Mouse (Mus musculus) cerebellum, postnatal 36 days (tissue): ENCODE results near the gene Gm49378.

ENCODE experiments used
- DNase-seq, 2 experiments: peaks; one replicate each; pipeline ENCODE4 v3.0.0; 2021 to 2022; ENCODE audit warnings: mixed read lengths in 2 of 2

Gm49378 gene

GRCm38 (mm10) chr14:55629312-55629711, 8.4 kb downstream of the Gm49378 start:
- DNase-seq: peak; percentile 28 to 32

GRCm38 (mm10) chr14:55628077-55628827, 9.4 kb downstream of the Gm49378 start:
- DNase-seq: no peak

DNA sequence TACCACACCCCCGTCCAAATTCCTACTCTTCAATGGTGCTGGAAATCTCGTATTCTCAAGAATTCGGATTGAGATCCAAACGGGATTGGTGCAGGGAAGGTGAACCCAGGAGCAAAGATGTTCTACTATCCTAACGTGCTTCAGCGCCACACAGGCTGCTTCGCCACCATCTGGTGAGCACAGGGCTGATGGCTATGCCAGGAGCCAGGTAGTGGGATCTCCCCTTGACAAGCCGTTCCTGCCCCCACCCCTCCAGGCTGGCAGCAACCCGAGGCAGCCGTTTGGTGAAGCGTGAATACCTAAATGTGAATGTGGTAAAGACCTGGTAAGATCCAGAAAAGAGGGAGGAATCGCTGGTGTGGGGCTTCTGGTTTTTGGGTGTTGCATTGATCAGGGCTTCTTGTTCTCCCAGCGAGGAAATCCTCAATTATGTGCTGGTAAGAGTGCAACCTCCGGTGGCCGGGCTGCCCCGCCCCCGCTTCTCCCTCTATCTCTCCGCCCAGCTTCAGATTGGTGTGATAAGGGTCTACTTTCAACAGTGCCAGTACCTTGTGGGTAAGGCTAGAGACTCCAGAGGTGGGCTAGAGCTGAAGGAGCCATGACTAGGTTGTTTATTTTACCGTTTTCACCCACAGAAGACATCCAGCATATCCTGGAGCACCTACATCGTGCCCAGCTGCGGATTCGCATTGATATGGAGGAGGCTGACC, 19.1 kb downstream of the Gm49378 start:
- DNase-seq: peak; percentile 42 to 50

DNA sequence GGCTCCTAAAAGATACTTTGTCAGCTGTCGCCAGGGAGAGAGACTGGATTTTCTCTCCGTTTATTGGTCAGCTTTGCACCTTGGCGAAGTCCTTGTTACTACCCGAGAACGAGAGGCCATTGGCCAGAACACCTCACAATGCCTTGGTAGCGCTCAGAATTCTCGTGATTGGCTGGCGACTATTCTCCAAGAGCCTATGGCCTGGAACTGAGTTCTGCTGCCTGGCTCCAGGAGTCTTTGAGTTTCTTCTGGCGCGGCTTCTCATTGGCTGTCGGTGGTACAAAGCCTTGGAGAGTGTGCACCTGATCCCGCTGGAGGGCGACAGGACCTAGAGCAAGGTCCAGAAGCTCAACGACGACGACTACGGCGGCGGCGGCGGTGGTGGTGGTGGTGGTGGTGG, 19.9 kb downstream of the Gm49378 start, which contains the start of gene Rec8:
TSS of gene Rec8 (plus strand) at position 216 of the 400 bp plus-strand sequence.
- DNase-seq: peak; percentile 69 to 73

DNA sequence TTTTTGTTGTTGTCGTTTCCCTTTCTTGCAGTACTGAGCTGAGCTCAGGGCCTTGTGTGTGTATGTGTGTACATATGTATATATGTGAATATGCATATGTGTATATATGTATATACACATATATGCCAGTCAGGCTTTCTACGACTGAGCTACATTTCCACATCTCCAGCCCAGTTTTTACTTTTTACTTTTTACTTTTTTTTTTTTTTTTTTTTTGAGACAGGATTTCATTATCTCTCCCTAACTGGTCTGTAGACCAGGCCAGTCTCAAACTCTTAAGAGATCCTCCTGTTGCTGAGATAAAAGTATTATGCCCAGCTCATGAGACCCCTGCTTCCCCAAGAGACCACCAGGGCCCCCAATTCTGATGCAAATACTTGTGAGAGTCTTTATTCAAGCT, 20.9 kb downstream of the Gm49378 start:
- no peak for DNase-seq

DNA sequence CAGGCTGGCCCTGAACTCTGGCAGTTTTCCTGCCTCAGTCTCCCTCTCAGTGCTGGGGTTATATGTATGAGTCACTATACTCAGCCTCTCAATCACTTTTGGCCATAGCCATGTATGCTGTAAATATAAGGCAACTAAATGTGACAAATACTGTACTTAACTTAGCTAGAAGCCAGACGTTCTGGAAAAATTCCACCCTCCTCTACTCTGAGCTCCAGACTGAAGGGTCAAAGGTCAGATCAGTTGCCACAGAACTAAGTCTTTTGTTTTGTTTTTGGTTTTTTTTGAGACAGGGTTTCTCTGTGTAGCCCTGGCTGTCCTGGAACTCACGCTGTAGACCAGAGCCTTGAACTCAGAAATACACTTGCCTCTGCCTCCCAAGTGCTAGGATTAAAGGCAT, 21.8 kb downstream of the Gm49378 start:
- no peak for DNase-seq

DNA sequence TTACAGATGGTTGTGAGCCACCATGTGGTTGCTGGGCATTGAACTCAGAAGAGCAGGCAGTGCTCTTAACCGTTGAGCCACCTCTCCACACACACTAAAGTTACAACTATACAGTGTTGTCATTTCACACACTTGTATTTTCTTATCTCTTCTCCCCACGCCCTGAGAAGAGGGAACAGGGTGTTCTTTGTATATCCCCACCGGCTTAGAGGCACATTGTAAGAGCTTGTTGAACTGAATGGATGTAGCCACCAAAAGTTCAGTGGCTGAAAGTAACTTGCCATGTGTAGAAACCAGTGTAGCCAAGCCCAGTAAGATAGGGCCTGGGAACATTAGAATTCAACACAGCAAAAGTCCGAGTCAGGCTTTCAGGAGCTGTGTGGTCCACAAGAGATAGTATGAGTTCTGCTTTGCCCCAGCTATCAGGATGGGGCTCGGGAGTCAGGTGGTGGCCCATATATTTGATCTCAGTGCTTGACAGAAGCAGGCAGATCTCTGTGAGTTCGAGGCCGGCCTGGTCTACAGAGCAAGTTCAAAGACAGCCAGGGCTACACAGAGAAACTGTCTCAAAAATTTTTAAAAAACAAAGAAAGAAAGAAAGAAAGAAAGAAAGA, 23.0 kb downstream of the Gm49378 start:
- no peak for DNase-seq

- no peak for DNase-seq
These were observed 24.3 kb downstream of the Gm49378 start for GRCm38 (mm10) chr14:55613346-55613745.

DNA sequence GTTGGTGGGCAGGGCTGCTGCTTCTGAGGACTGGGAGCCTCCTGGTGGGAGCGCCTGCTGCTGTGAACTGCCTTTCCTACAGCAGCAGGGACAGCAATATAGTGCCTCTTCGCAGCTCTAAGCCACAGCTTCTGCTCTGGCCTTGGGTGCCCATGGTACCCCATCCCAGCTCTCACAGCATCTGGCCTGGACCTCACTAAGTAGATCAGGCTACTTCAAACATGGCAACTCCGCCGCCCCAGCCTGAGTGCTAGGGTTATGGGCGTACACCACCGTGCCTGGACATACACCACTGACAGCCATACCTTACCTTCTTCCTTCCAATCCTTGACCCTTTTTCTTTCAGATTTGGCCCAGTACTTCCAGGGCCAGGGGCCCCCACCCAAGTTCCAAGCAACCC, 29.4 kb downstream of the Gm49378 start:
- DNase-seq: no peak

DNA sequence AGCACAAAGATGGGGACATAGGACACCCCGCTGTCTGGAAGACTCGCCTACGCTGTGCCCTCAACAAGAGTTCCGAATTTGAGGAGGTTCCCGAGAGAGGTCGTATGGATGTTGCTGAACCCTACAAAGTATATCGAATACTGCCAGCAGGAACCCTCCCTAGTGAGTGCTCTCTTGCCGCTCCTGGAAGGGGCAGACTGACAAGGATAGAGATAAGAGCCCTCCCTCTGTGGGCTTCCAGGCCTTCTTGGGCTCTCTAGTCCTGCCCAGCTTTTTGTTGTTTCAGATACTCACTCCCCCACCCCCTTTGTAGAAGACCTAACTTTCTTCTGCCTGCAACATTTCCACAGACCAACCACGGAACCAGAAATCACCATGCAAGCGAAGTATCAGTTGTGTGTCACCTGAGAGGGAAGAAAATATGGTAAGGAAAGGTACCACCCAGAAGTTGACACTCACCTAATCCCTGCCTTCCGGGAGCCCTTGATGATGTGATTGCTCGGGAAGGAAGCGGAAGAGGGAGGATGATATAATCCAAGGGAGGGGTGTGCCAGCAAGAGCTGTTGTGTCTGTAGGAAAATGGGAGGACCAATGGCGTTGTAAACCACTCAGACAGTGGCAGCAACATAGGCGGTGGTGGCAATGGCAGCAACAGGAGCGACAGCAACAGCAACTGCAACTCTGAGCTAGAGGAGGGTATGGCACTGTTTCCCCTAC, 31.8 kb downstream of the Gm49378 start:
- no peak for DNase-seq

DNA sequence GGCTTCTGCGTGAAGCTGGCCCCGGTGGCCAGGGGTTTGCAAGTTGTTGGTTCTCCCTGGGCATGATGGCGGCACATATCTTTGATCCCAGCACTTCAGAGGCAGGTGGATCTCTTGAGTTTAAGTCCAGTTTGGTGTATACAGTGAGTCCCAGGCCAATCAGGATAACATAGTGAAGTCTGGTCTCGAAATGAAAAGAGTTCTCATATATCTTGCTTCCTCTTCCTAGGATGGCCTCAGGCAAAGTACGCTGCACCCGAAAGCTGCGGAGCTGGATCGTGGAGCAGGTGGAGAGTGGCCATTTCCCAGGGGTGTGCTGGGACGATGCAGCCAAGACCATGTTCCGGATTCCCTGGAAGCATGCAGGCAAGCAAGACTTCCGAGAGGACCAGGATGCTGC, 32.9 kb downstream of the Gm49378 start:
- no peak for DNase-seq

- peak; percentile 84 to 87 for DNase-seq
These were observed 33.8 kb downstream of the Gm49378 start for GRCm38 (mm10) chr14:55603633-55604576.

DNA sequence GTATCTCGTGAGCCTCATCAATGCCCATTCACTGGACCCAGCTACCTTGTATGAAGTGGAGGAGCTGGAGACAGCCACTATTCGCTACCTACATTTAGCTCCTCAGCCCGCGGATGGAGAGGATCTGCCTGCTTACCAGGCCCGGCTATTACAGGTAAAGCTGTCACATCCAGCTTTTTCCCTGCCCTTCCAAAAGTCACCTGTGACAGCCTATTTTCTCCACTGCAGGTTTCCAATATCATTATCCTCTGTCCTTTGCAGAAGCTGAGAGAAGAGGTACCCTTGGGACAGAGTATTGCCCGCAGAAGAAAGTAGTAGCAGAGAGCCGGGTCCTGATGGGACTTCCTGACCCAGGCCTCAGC, 34.4 kb downstream of the Gm49378 start, which contains the start of gene Irf9:
TSS of gene Irf9 (plus strand) at position 301 of the 362 bp plus-strand sequence.
- DNase-seq: no peak

GRCm38 (mm10) chr14:55598521-55599390, 38.9 kb downstream of the Gm49378 start:
- no peak for DNase-seq

- DNase-seq: no peak
These were observed 41.5 kb downstream of the Gm49378 start for GRCm38 (mm10) chr14:55596036-55596690.

DNA sequence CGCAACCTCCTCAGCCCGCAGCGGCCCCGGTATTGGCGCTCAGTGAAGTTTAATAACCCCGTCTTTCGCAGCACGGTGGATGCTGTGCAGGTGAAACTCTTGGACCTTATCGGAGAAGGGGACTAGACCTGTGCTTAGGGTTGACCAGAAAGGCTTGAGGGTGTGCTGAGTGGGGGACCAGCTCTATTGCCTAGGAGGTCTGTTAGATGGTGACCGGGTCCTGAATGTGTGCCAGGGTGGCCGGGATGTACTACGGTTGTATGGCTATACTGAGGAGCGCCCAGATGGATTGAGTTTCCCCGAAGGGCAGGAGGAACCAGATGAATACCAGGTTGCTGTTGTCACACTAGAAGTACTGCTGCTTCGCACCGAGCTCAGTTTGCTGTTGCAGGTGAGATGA, 45.5 kb downstream of the Gm49378 start:
- DNase-seq: peak in 1 of 2 experiments; percentile 39

GRCm38 (mm10) chr14:55591331-55591891, 46.3 kb downstream of the Gm49378 start, which contains the start of gene Rnf31:
Gene Rnf31, plus strand, starts transcription at chr14:55591708.
- DNase-seq: peak; percentile 90 to 92

- peak; percentile 71 to 74 for DNase-seq
These were observed 46.9 kb downstream of the Gm49378 start, which contains the start of gene Psme2 for GRCm38 (mm10) chr14:55590748-55591330. Gene Psme2, minus strand, starts transcription at chr14:55591113.

- no peak for DNase-seq
These were observed 47.8 kb downstream of the Gm49378 start for GRCm38 (mm10) chr14:55589771-55590448.
